Mouse (Mus musculus): ENCODE data around the gene Sdc1. TPM values are rescaled to one million over a fixed set of nuclear protein-coding genes. Genes with fewer than 3 reads are reported as not detected.

The Sdc1 gene
- polyA plus RNA-seq, 1 experiment from 2014 or later = 303 TPM

GRCm38 (mm10) chr12:8827014-8827715, 56.0 kb downstream of the Sdc1 start:
- Histone ChIP-seq H3K9ac (replicated peaks; ENCODE audit: low read depth) (no peak overlapping the region), H3K27ac (ENCODE audit: low read length) (no peak overlapping the region), H3K4me2 (replicated peaks; ENCODE audit: low read depth, low read length) (no peak overlapping the region), H3K27me3 (replicated peaks; ENCODE audit: insufficient read depth, low read length) (no peaks in the 10 kb centered on the region), H3K36me3 (ENCODE audit: insufficient read depth, low read length) (no peaks in the 10 kb centered on the region), H3K4me1 (ENCODE audit: insufficient read depth, low read depth, low read length) (no peaks in the 10 kb centered on the region), H3K4me3 (ENCODE audit: low read depth, low read length) (no peak overlapping the region), H3K9me3 (ENCODE audit: low read length) (no peaks in the 10 kb centered on the region)
- ATAC-seq (no peak), DNase-seq (ENCODE audit: low spot score) (no peak)
- 89% methylated on average over 9 of the region's 9 CpGs for WGBS
- TF ChIP-seq EP300 (IDR thresholded peaks at IDR 0.05) (no peak), CTCF (IDR thresholded peaks at IDR 0.05) (no peak)

GRCm38 (mm10) chr12:8829032-8829660, 58.0 kb downstream of the Sdc1 start:
- 52% methylated on average over 13 of the region's 13 CpGs for WGBS
- TF ChIP-seq CTCF (IDR thresholded peaks at IDR 0.05) (no peak), EP300 (IDR thresholded peaks at IDR 0.05) (no peak)
- no peak overlapping the region for H3K4me3 ChIP-seq (ENCODE audit: low read depth, low read length)

GRCm38 (mm10) chr12:8829661-8830040, 58.5 kb downstream of the Sdc1 start:
- H3K9me3 ChIP-seq (ENCODE audit: low read length) = no peaks in the 10 kb centered on the region
- H3K27ac ChIP-seq (ENCODE audit: low read length) = no peak overlapping the region
- H3K27me3 ChIP-seq (replicated peaks; ENCODE audit: insufficient read depth, low read length) = no peaks in the 10 kb centered on the region
- no peak overlapping the region for H3K4me3 ChIP-seq (ENCODE audit: low read depth, low read length)
- H3K4me2 ChIP-seq (replicated peaks; ENCODE audit: low read depth, low read length) = no peak overlapping the region
- no peaks in the 10 kb centered on the region for H3K36me3 ChIP-seq (ENCODE audit: insufficient read depth, low read length)
- ATAC-seq (no peak), DNase-seq (ENCODE audit: low spot score) (no peak)
- no peak overlapping the region for H3K9ac ChIP-seq (replicated peaks; ENCODE audit: low read depth)
- TF ChIP-seq CTCF (IDR thresholded peaks at IDR 0.05) (no peak), EP300 (IDR thresholded peaks at IDR 0.05) (no peak)
- WGBS = 86% methylated on average over 5 of the region's 5 CpGs
- no peaks in the 10 kb centered on the region for H3K4me1 ChIP-seq (ENCODE audit: insufficient read depth, low read depth, low read length)

More at GRCm38 (mm10) chr12:8829032-8829660, 58.0 kb downstream of the Sdc1 start:
- Histone ChIP-seq H3K4me1 (ENCODE audit: insufficient read depth, low read depth, low read length) (no peaks in the 10 kb centered on the region), H3K9ac (replicated peaks; ENCODE audit: low read depth) (no peak overlapping the region), H3K27ac (ENCODE audit: low read length) (no peak overlapping the region), H3K4me2 (replicated peaks; ENCODE audit: low read depth, low read length) (no peak overlapping the region), H3K27me3 (replicated peaks; ENCODE audit: insufficient read depth, low read length) (no peaks in the 10 kb centered on the region), H3K36me3 (ENCODE audit: insufficient read depth, low read length) (no peaks in the 10 kb centered on the region), H3K9me3 (ENCODE audit: low read length) (no peaks in the 10 kb centered on the region)
- ATAC-seq (no peak), DNase-seq (ENCODE audit: low spot score) (no peak)

- ATAC-seq = no peak
- TF ChIP-seq CTCF (IDR thresholded peaks at IDR 0.05) (no peak), EP300 (IDR thresholded peaks at IDR 0.05) (no peak)
- Histone ChIP-seq H3K4me3 (ENCODE audit: low read depth, low read length) (no peak overlapping the region), H3K4me1 (ENCODE audit: insufficient read depth, low read depth, low read length) (no peaks in the 10 kb centered on the region), H3K4me2 (replicated peaks; ENCODE audit: low read depth, low read length) (no peak overlapping the region), H3K9me3 (ENCODE audit: low read length) (no peaks in the 10 kb centered on the region), H3K27me3 (replicated peaks; ENCODE audit: insufficient read depth, low read length) (no peaks in the 10 kb centered on the region), H3K36me3 (ENCODE audit: insufficient read depth, low read length) (no peaks in the 10 kb centered on the region), H3K27ac (ENCODE audit: low read length) (no peak overlapping the region), H3K9ac (replicated peaks; ENCODE audit: low read depth) (no peak overlapping the region)
- DNase-seq (ENCODE audit: low spot score) = no peak
- 67% methylated on average over 6 of the region's 6 CpGs for WGBS
Measured at GRCm38 (mm10) chr12:8830967-8831635, 60.0 kb downstream of the Sdc1 start.

GRCm38 (mm10) chr12:8831710-8832109, 60.6 kb downstream of the Sdc1 start:
- no peak overlapping the region for H3K9ac ChIP-seq (replicated peaks; ENCODE audit: low read depth)
- 76% methylated on average over 6 of the region's 6 CpGs for WGBS
- DNase-seq (ENCODE audit: low spot score) = no peak
- no peaks in the 10 kb centered on the region for H3K9me3 ChIP-seq (ENCODE audit: low read length)
- H3K4me3 ChIP-seq (ENCODE audit: low read depth, low read length) = no peak overlapping the region
- no peaks in the 10 kb centered on the region for H3K27me3 ChIP-seq (replicated peaks; ENCODE audit: insufficient read depth, low read length)
- H3K4me1 ChIP-seq (ENCODE audit: insufficient read depth, low read depth, low read length) = no peaks in the 10 kb centered on the region
- TF ChIP-seq EP300 (IDR thresholded peaks at IDR 0.05) (no peak), CTCF (IDR thresholded peaks at IDR 0.05) (no peak)
- H3K36me3 ChIP-seq (ENCODE audit: insufficient read depth, low read length) = no peaks in the 10 kb centered on the region
- H3K4me2 ChIP-seq (replicated peaks; ENCODE audit: low read depth, low read length) = no peak overlapping the region
- no peak overlapping the region for H3K27ac ChIP-seq (ENCODE audit: low read length)
- ATAC-seq = no peak

GRCm38 (mm10) chr12:8840782-8841325, 69.7 kb downstream of the Sdc1 start:
- no peaks in the 10 kb centered on the region for H3K9me3 ChIP-seq (ENCODE audit: low read length)
- WGBS = 64% methylated on average over 7 of the region's 7 CpGs
- H3K27ac ChIP-seq (ENCODE audit: low read length) = no peak overlapping the region
- ATAC-seq (no peak), DNase-seq (ENCODE audit: low spot score) (no peak)
- no peak overlapping the region for H3K4me2 ChIP-seq (replicated peaks; ENCODE audit: low read depth, low read length)
- no peak for TF ChIP-seq EP300 (IDR thresholded peaks at IDR 0.05)
- no peak for TF ChIP-seq CTCF (IDR thresholded peaks at IDR 0.05)
- H3K4me3 ChIP-seq (ENCODE audit: low read depth, low read length) = no peak overlapping the region
- no peaks in the 10 kb centered on the region for H3K27me3 ChIP-seq (replicated peaks; ENCODE audit: insufficient read depth, low read length)
- no peak overlapping the region for H3K9ac ChIP-seq (replicated peaks; ENCODE audit: low read depth)
- H3K4me1 ChIP-seq (ENCODE audit: insufficient read depth, low read depth, low read length) = no peaks in the 10 kb centered on the region
- no peaks in the 10 kb centered on the region for H3K36me3 ChIP-seq (ENCODE audit: insufficient read depth, low read length)

Measured in lung, postnatal 0 days (tissue).